Comparison of ENCODE assay signal across 24 mouse cellular contexts in the genomic region with DNA sequence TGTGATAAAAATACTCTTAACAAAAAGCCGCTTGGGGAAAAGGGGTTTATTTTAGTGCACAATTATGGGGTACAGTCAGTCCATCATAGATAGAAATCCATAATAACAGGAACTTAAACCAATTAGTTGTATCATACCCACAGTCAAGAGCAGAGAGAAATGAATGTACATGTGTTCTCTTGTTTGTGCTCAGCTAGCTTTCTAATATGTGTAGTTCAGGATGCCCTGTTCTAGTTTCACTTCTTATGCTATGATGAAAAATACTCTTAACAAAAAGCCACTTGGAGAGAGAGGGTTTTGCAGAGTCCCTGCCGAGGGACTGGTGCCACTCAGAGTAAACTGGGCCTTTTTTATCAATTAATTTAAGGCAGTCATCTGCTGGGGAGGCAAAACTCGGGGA.
DNase-seq lines count a peak whose midpoint lies in the region; ATAC-seq and TF ChIP-seq lines count a peak whose summit lies in the region.
"Had no signal": no experiment of that assay in that cellular context is flagged by ENCODE, and none has a peak within 500 bp of the region (broad histone marks: within the 10 kb centered on the region; RNA-seq: fewer than 3 reads in every experiment).

No protein-coding gene starts in this region.

- no peak for TF ChIP-seq POLR2A in CH12.LX (IDR thresholded peaks at IDR 0.05; ENCODE audit: low read depth, low read length)

- TF ChIP-seq EP300 in heart, postnatal 0 days (IDR thresholded peaks at IDR 0.05; ENCODE audit: low read depth) = no peak
- peak; percentile 51 for TF ChIP-seq EP300 in CH12.LX (IDR thresholded peaks at IDR 0.05; ENCODE audit: low read length)

- 0 out of 2 replicates have a peak, but pooled peaks cover 2% of the 10 kb centered on the region for H3K79me2 ChIP-seq in CH12.LX (replicated peaks; ENCODE audit: control insufficient read depth, extremely low read depth, insufficient read depth, poor library complexity, severe bottlenecking)

- dilution Hi-C loops in CH12.LX (cut with MboI; ENCODE audit: extremely low pct_ligation_motif_present, extremely low pct_unique_long_range_greater_than_20kb, low sequenced_read_pairs) = no loop called here

- 0 out of 2 replicates have a peak overlapping the region, but pooled peaks have one; percentile 15 for H3K27ac ChIP-seq in heart, postnatal 0 days (ENCODE audit: low read depth)
- H3K27ac ChIP-seq in CH12.LX (ENCODE audit: insufficient read depth, low read depth) = no peak overlapping the region
- H3K27ac ChIP-seq: embryonic facial prominence, embryonic 12.5 days; embryonic facial prominence, embryonic 15.5 days; forebrain, embryonic 12.5 days; forebrain, embryonic 15.5 days; heart, embryonic 13.5 days; hindbrain, embryonic 15.5 days; intestine, embryonic 15.5 days had no signal

- no peaks in the 10 kb centered on the region; the same call in 1 of the 2 replicates for H3K4me1 ChIP-seq in heart, postnatal 0 days (ENCODE audit: control insufficient read depth, insufficient read depth)
- H3K4me1 ChIP-seq in CH12.LX (ENCODE audit: control insufficient read depth in 1 of 2, insufficient read depth in 2 of 2) = peaks cover 3 to 27% of the 10 kb centered on the region in 2 experiments; a peak in 2 of 4 replicates
- H3K4me1 ChIP-seq: embryonic facial prominence, embryonic 12.5 days; embryonic facial prominence, embryonic 15.5 days; forebrain, embryonic 12.5 days; forebrain, embryonic 15.5 days; hindbrain, embryonic 15.5 days; intestine, embryonic 15.5 days had no signal

- TF ChIP-seq CTCF in heart, postnatal 0 days (IDR thresholded peaks at IDR 0.05; ENCODE audit: low read depth) = no peak
- TF ChIP-seq CTCF in CH12.LX (conservative IDR thresholded peaks at IDR 0.05 in 1 of 2, IDR thresholded peaks at IDR 0.05 in 1 of 2; ENCODE audit: low read depth in 2 of 2, low read length in 2 of 2) = no peak

- H3K36me3 ChIP-seq in heart, postnatal 0 days (replicated peaks; ENCODE audit: control insufficient read depth, insufficient read depth, low read length) = no peaks in the 10 kb centered on the region
- H3K36me3 ChIP-seq in CH12.LX (replicated peaks in 1 of 2; ENCODE audit: control insufficient read depth in 1 of 2, insufficient read depth in 1 of 2, low read length in 1 of 2) = no peaks in the 10 kb centered on the region
- no peaks in the 10 kb centered on the region for H3K36me3 ChIP-seq in splenic B cell, adult 2 months (ENCODE audit: control insufficient read depth, insufficient read depth, low read length, poor library complexity, severe bottlenecking)
- H3K36me3 ChIP-seq: embryonic facial prominence, embryonic 12.5 days; embryonic facial prominence, embryonic 15.5 days; forebrain, embryonic 12.5 days; forebrain, embryonic 15.5 days; heart, embryonic 13.5 days; hindbrain, embryonic 15.5 days; intestine, embryonic 15.5 days had no signal

- no peaks in the 10 kb centered on the region for H3K9me3 ChIP-seq in heart, postnatal 0 days (replicated peaks; ENCODE audit: control insufficient read depth, low read length)
- no peaks in the 10 kb centered on the region for H3K9me3 ChIP-seq in CH12.LX (replicated peaks; ENCODE audit: low read length)
- H3K9me3 ChIP-seq: embryonic facial prominence, embryonic 12.5 days; embryonic facial prominence, embryonic 15.5 days; forebrain, embryonic 12.5 days; forebrain, embryonic 15.5 days; heart, embryonic 13.5 days; hindbrain, embryonic 15.5 days; intestine, embryonic 15.5 days had no signal

- in situ Hi-C loops in CH12.LX (cut with MboI; ENCODE audit: low pct_ligation_motif_present, low pct_unique_long_range_greater_than_20kb, low sequenced_read_pairs) = no loop called here

- WGBS in heart, postnatal 0 days = 47% methylated on average over 3 of the region's 3 CpGs

- no peak for TF ChIP-seq RAD21 in CH12.LX (IDR thresholded peaks at IDR 0.05; ENCODE audit: low read depth, low read length)

- H3K4me3 ChIP-seq in heart, postnatal 0 days (ENCODE audit: low read depth, low read length) = no peak overlapping the region
- no peak overlapping the region for H3K4me3 ChIP-seq in CH12.LX (replicated peaks in 1 of 3; ENCODE audit: low read depth in 2 of 3, low read length in 2 of 3, poor library complexity in 1 of 3)
- H3K4me3 ChIP-seq: embryonic facial prominence, embryonic 12.5 days; embryonic facial prominence, embryonic 15.5 days; forebrain, embryonic 12.5 days; forebrain, embryonic 15.5 days; heart, embryonic 13.5 days; hindbrain, embryonic 15.5 days; intestine, embryonic 15.5 days had no signal

- no peak for DNase-seq in heart, postnatal 0 days (ENCODE audit: low spot score)
- DNase-seq in heart, postnatal 4 days = no peak
- peak; percentile 17 for DNase-seq in CH12.LX (ENCODE audit: extremely low read depth)
- peak; percentile 2 for DNase-seq in splenic B cell, adult 2 months (ENCODE audit: low read depth, low spot score)
- DNase-seq in right cerebral cortex, postnatal 14 days = no peak
- DNase-seq: adrenal gland, adult 2 months; adrenal gland, postnatal 14 days; cerebellum, adult 11 months; cerebellum, adult 2 months; cerebellum, adult 9-11 months; cerebellum, postnatal 25 days; gastrocnemius, postnatal 10 days; heart, adult 18-20 months; heart, postnatal 10 days; heart, postnatal 36 days; kidney, adult 11 months had no signal

- no peak for ATAC-seq in heart, postnatal 0 days (ENCODE audit: insufficient read depth, low read depth)
- ATAC-seq in erythroid progenitor cell, adult 5-6 weeks (replicated peaks; ENCODE audit: low FRiP score, poor library complexity, severe bottlenecking) = no peak
- ATAC-seq: forebrain, embryonic 15.5 days; intestine, embryonic 15.5 days had no signal

- no peaks in the 10 kb centered on the region for H3K27me3 ChIP-seq in heart, postnatal 0 days (ENCODE audit: control insufficient read depth, insufficient read depth, low read length)
- no peaks in the 10 kb centered on the region for H3K27me3 ChIP-seq in CH12.LX (replicated peaks)
- H3K27me3 ChIP-seq in splenic B cell, adult 2 months (ENCODE audit: control insufficient read depth, insufficient read depth, low read length, poor library complexity, severe bottlenecking) = no peaks in the 10 kb centered on the region
- H3K27me3 ChIP-seq: embryonic facial prominence, embryonic 12.5 days; embryonic facial prominence, embryonic 15.5 days; forebrain, embryonic 12.5 days; forebrain, embryonic 15.5 days; heart, embryonic 13.5 days; hindbrain, embryonic 15.5 days; intestine, embryonic 15.5 days had no signal

- H3K9ac ChIP-seq in heart, postnatal 0 days (replicated peaks; ENCODE audit: low read depth, low read length) = no peak overlapping the region
- no peak overlapping the region for H3K9ac ChIP-seq in CH12.LX (ENCODE audit: insufficient read depth, low read depth)
- H3K9ac ChIP-seq: embryonic facial prominence, embryonic 12.5 days; embryonic facial prominence, embryonic 15.5 days; forebrain, embryonic 12.5 days; forebrain, embryonic 15.5 days; heart, embryonic 13.5 days; hindbrain, embryonic 15.5 days; intestine, embryonic 15.5 days had no signal

- H3K4me2 ChIP-seq in heart, postnatal 0 days (ENCODE audit: low read depth, low read length) = no peak overlapping the region
- no peak overlapping the region for H3K4me2 ChIP-seq in CH12.LX (ENCODE audit: insufficient read depth, low read depth, poor library complexity, severe bottlenecking)
- H3K4me2 ChIP-seq: embryonic facial prominence, embryonic 12.5 days; embryonic facial prominence, embryonic 15.5 days; forebrain, embryonic 12.5 days; forebrain, embryonic 15.5 days; heart, embryonic 13.5 days; hindbrain, embryonic 15.5 days; intestine, embryonic 15.5 days had no signal

TF ChIP-seq in CH12.LX, 34 proteins besides CTCF, POLR2A, EP300 and RAD21:
- TF ChIP-seq IRF4 (IDR thresholded peaks at IDR 0.05; ENCODE audit: low read depth, low read length) = peak; percentile 58
- TF ChIP-seq SIN3A (IDR thresholded peaks at IDR 0.05; ENCODE audit: low read length) = no peak
- TF ChIP-seq USF1 (IDR thresholded peaks at IDR 0.05; ENCODE audit: low read depth, low read length) = no peak
- TF ChIP-seq NELFE (IDR thresholded peaks at IDR 0.05; ENCODE audit: low read depth, low read length) = no peak
- peak; percentile 37; the same call in 1 of the 2 replicates for TF ChIP-seq JUND (conservative IDR thresholded peaks at IDR 0.05; ENCODE audit: low read depth, low read length)

Comparison
In these comparisons a context has a peak if more than half of its experiments do, and no peak if none do; other contexts are left out.
1. DNase-seq: peak in CH12.LX (single experiment) and splenic B cell, adult 2 months (single experiment); none in heart, postnatal 0 days (single experiment), heart, postnatal 4 days (single experiment) and right cerebral cortex, postnatal 14 days (single experiment).